Mouse (Mus musculus): ENCODE data around the gene Hist1h2bf.

DNA sequence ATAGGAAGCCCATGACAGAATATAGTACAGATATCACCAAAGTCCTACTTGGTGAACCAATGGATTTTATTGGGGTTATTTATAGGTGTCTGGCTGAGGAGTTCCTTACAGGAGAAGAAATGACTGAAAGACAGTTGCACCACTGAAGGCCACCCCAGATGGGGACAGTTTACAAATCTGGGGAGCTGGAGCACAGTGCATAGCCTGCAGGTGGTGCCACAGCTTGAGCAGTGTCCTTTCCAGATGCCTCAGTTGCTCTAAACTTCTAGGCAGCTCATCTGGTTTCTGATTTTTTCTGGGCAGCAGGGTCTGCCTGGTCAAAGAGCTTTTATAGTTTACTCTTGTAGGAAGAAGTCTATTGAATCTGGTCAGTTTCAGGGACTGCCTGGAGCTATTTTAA is 35.8 kb upstream of the Hist1h2bf start:
- TF ChIP-seq CTCF (IDR thresholded peaks at IDR 0.05; ENCODE audit: low read depth, low read length), result no peak
- TF ChIP-seq POLR2A (IDR thresholded peaks at IDR 0.05; ENCODE audit: insufficient read depth, low read length), result no peak
